Mouse (Mus musculus): ENCODE measurements around the gene B020004J07Rik. TPM values are rescaled to one million over a fixed set of nuclear protein-coding genes. Genes with fewer than 3 reads are reported as not detected.
"Not testable (repeated sequence)": the region's sequence is repeated elsewhere in the genome, so short reads cannot be mapped to it uniquely, and the experiment has no call there.

B020004J07Rik gene
- not detected in 2 replicates for polyA plus RNA-seq (2015; fragmentation: Nextera tagmentation; extraction: Ambion mirVana)

GRCm38 (mm10) chr4:101843923-101844322 lies at the start of gene B020004J07Rik:
Gene B020004J07Rik, minus strand, starts transcription at chr4:101844023.
- not testable (repeated sequence) for H3K9me3 ChIP-seq (ENCODE audit: control insufficient read depth); H3K9ac ChIP-seq (ENCODE audit: low read depth, low read length); H3K4me2 ChIP-seq (replicated peaks; ENCODE audit: low read depth); H3K36me3 ChIP-seq (ENCODE audit: control insufficient read depth, insufficient read depth); H3K27me3 ChIP-seq (replicated peaks; ENCODE audit: control insufficient read depth, insufficient read depth, low read length); H3K4me3 ChIP-seq (ENCODE audit: low read depth, low read length); ATAC-seq; H3K27ac ChIP-seq (ENCODE audit: low read depth, low read length); H3K4me1 ChIP-seq (replicated peaks; ENCODE audit: control insufficient read depth, insufficient read depth, low read length)
- 91% methylated on average over 3 of the region's 4 CpGs for WGBS

- no peak overlapping the region for H3K9ac ChIP-seq (ENCODE audit: low read depth, low read length)
- H3K4me3 ChIP-seq (ENCODE audit: low read depth, low read length), result no peak overlapping the region
- no peaks in the 10 kb centered on the region for H3K36me3 ChIP-seq (ENCODE audit: control insufficient read depth, insufficient read depth)
- no peak for TF ChIP-seq CTCF (IDR thresholded peaks at IDR 0.05; ENCODE audit: low read depth)
- no peak overlapping the region for H3K4me2 ChIP-seq (replicated peaks; ENCODE audit: low read depth)
- ATAC-seq, result no peak
- no peaks in the 10 kb centered on the region for H3K9me3 ChIP-seq (ENCODE audit: control insufficient read depth)
- no peaks in the 10 kb centered on the region for H3K4me1 ChIP-seq (replicated peaks; ENCODE audit: control insufficient read depth, insufficient read depth, low read length)
- H3K27me3 ChIP-seq (replicated peaks; ENCODE audit: control insufficient read depth, insufficient read depth, low read length), result no peaks in the 10 kb centered on the region
- no peak overlapping the region for H3K27ac ChIP-seq (ENCODE audit: low read depth, low read length)
Measured at GRCm38 (mm10) chr4:101889377-101889776, 45.6 kb upstream of the B020004J07Rik start.

- no peak overlapping the region for H3K4me3 ChIP-seq (ENCODE audit: low read depth, low read length)
- no peak overlapping the region for H3K9ac ChIP-seq (ENCODE audit: low read depth, low read length)
- H3K4me2 ChIP-seq (replicated peaks; ENCODE audit: low read depth), result no peak overlapping the region
- H3K9me3 ChIP-seq (ENCODE audit: control insufficient read depth), result no peaks in the 10 kb centered on the region
- no peak for ATAC-seq
- H3K27me3 ChIP-seq (replicated peaks; ENCODE audit: control insufficient read depth, insufficient read depth, low read length), result no peaks in the 10 kb centered on the region
- no peaks in the 10 kb centered on the region for H3K4me1 ChIP-seq (replicated peaks; ENCODE audit: control insufficient read depth, insufficient read depth, low read length)
- 19% methylated on average over 3 of the region's 3 CpGs for WGBS
- no peaks in the 10 kb centered on the region for H3K36me3 ChIP-seq (ENCODE audit: control insufficient read depth, insufficient read depth)
- no peak for TF ChIP-seq CTCF (IDR thresholded peaks at IDR 0.05; ENCODE audit: low read depth)
- H3K27ac ChIP-seq (ENCODE audit: low read depth, low read length), result no peak overlapping the region
Measured at GRCm38 (mm10) chr4:101883641-101884040, 39.8 kb upstream of the B020004J07Rik start.

GRCm38 (mm10) chr4:101875687-101876086 lies 31.9 kb upstream of the B020004J07Rik start:
- H3K27me3 ChIP-seq (replicated peaks; ENCODE audit: control insufficient read depth, insufficient read depth, low read length); H3K9ac ChIP-seq (ENCODE audit: low read depth, low read length); H3K27ac ChIP-seq (ENCODE audit: low read depth, low read length); H3K4me3 ChIP-seq (ENCODE audit: low read depth, low read length); H3K4me2 ChIP-seq (replicated peaks; ENCODE audit: low read depth); H3K4me1 ChIP-seq (replicated peaks; ENCODE audit: control insufficient read depth, insufficient read depth, low read length); ATAC-seq; H3K36me3 ChIP-seq (ENCODE audit: control insufficient read depth, insufficient read depth); H3K9me3 ChIP-seq (ENCODE audit: control insufficient read depth): not testable (repeated sequence)
- 89% methylated on average over 15 of the region's 15 CpGs for WGBS

GRCm38 (mm10) chr4:101872031-101872430 lies 28.2 kb upstream of the B020004J07Rik start:
- not testable (repeated sequence) for H3K9me3 ChIP-seq (ENCODE audit: control insufficient read depth); H3K27me3 ChIP-seq (replicated peaks; ENCODE audit: control insufficient read depth, insufficient read depth, low read length); H3K27ac ChIP-seq (ENCODE audit: low read depth, low read length); ATAC-seq; H3K4me3 ChIP-seq (ENCODE audit: low read depth, low read length); H3K36me3 ChIP-seq (ENCODE audit: control insufficient read depth, insufficient read depth); H3K9ac ChIP-seq (ENCODE audit: low read depth, low read length); H3K4me1 ChIP-seq (replicated peaks; ENCODE audit: control insufficient read depth, insufficient read depth, low read length); H3K4me2 ChIP-seq (replicated peaks; ENCODE audit: low read depth)
- 55% methylated on average over 2 of the region's 2 CpGs for WGBS

GRCm38 (mm10) chr4:101862289-101862688 lies 18.5 kb upstream of the B020004J07Rik start:
- ATAC-seq, result no peak
- H3K4me2 ChIP-seq (replicated peaks; ENCODE audit: low read depth), result no peak overlapping the region
- no peak overlapping the region for H3K9ac ChIP-seq (ENCODE audit: low read depth, low read length)
- no peaks in the 10 kb centered on the region for H3K36me3 ChIP-seq (ENCODE audit: control insufficient read depth, insufficient read depth)
- no peaks in the 10 kb centered on the region for H3K4me1 ChIP-seq (replicated peaks; ENCODE audit: control insufficient read depth, insufficient read depth, low read length)
- no peaks in the 10 kb centered on the region for H3K9me3 ChIP-seq (ENCODE audit: control insufficient read depth)
- 84% methylated on average over 6 of the region's 6 CpGs for whole genome bisulfite sequencing
- TF ChIP-seq CTCF (IDR thresholded peaks at IDR 0.05; ENCODE audit: low read depth), result no peak
- no peak overlapping the region for H3K27ac ChIP-seq (ENCODE audit: low read depth, low read length)
- H3K4me3 ChIP-seq (ENCODE audit: low read depth, low read length), result no peak overlapping the region
- H3K27me3 ChIP-seq (replicated peaks; ENCODE audit: control insufficient read depth, insufficient read depth, low read length), result no peaks in the 10 kb centered on the region

- peak; percentile 70 for TF ChIP-seq CTCF (IDR thresholded peaks at IDR 0.05; ENCODE audit: low read depth)
- no peak overlapping the region for H3K4me3 ChIP-seq (ENCODE audit: low read depth, low read length)
- no peaks in the 10 kb centered on the region for H3K4me1 ChIP-seq (replicated peaks; ENCODE audit: control insufficient read depth, insufficient read depth, low read length)
- H3K27ac ChIP-seq (ENCODE audit: low read depth, low read length), result no peak overlapping the region
- H3K9me3 ChIP-seq (ENCODE audit: control insufficient read depth), result no peaks in the 10 kb centered on the region
- no peak overlapping the region for H3K4me2 ChIP-seq (replicated peaks; ENCODE audit: low read depth)
- H3K36me3 ChIP-seq (ENCODE audit: control insufficient read depth, insufficient read depth), result no peaks in the 10 kb centered on the region
- H3K9ac ChIP-seq (ENCODE audit: low read depth, low read length), result no peak overlapping the region
- no peaks in the 10 kb centered on the region for H3K27me3 ChIP-seq (replicated peaks; ENCODE audit: control insufficient read depth, insufficient read depth, low read length)
- no peak for ATAC-seq
- 32% methylated on average over 6 of the region's 6 CpGs for WGBS
Measured at GRCm38 (mm10) chr4:101860873-101861272, 17.1 kb upstream of the B020004J07Rik start.

Data from intestine, postnatal 0 days (tissue).